Mouse (Mus musculus) heart, postnatal 0 days (tissue): ENCODE measurements around the gene Slc23a4.

Experiments
- CTCF ChIP-seq: IDR thresholded peaks from 2 replicates; pipeline ENCODE4 v1.5.1; 2016; ENCODE audit warnings: antibody characterized with exemption, control low read depth, low read depth
- EP300 ChIP-seq: IDR thresholded peaks from 2 replicates; pipeline ENCODE4 v1.6.1; 2016; ENCODE audit warnings: antibody characterized with exemption, low read depth

DNA sequence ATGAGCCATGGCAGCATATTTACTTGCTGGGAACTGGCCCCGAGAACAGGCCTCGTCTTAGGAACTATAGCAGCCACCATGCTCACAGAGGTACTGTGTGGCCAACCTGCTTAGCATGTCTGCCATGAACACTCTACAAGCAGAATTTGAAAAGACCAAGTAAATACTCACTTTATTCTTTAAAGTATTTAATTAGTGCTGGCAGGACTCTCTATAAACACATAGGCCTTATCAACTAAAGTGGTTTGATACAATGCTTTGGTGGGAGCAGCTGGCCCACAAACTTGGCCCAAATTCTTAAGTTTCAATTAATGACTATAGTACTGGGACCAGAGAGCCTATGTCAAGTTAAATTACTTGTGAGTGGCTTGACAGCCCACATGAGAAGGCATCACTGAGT is 39.8 kb upstream of the Slc23a4 start:
- TF ChIP-seq CTCF (no peak), EP300 (no peak)
